In genomic region chr4:76948251-76948650, GRCm38 (mm10) we compare ENCODE assay signal across 9 mouse cellular contexts.
DNase-seq lines count a peak whose midpoint lies in the region; ATAC-seq and TF ChIP-seq lines count a peak whose summit lies in the region.
"Had no signal": no experiment of that assay in that cellular context is flagged by ENCODE, and none has a peak within 500 bp of the region (broad histone marks: within the 10 kb centered on the region; RNA-seq: fewer than 3 reads in every experiment).

No protein-coding gene starts in this region.

- no peak for TF ChIP-seq EP300 in heart, adult 2 months (IDR thresholded peaks at IDR 0.05; ENCODE audit: insufficient read depth, low read depth, low read length)

- H3K4me1 ChIP-seq in heart, adult 2 months (ENCODE audit: control insufficient read depth, insufficient read depth, low read length): no peaks in the 10 kb centered on the region
- no peaks in the 10 kb centered on the region for H3K4me1 ChIP-seq in heart, embryonic 10.5 days
- H3K4me1 ChIP-seq: neural tube, embryonic 12.5 days had no signal

- no peaks in the 10 kb centered on the region for H3K79me2 ChIP-seq in heart, adult 2 months (replicated peaks; ENCODE audit: control insufficient read depth, insufficient read depth, low read length)

- no peak for DNase-seq in heart, adult 2 months
- DNase-seq in heart, embryonic 10.5 days (ENCODE audit: low spot score): no peak
- peak; percentile 42 for DNase-seq in right cerebral cortex, adult 18-20 months
- no peak for DNase-seq in right cerebral cortex, postnatal 36 days (ENCODE audit: low spot score in 2 of 2)
- DNase-seq in layer of hippocampus, adult 8-10 months (ENCODE audit: low spot score in 2 of 2): peak; percentile 7 to 42
- DNase-seq in right cerebral cortex, postnatal 4 days: peak; percentile 6

- H3K4me3 ChIP-seq in heart, adult 2 months: no peak overlapping the region
- no peak overlapping the region for H3K4me3 ChIP-seq in heart, embryonic 10.5 days
- H3K4me3 ChIP-seq: neural tube, embryonic 12.5 days had no signal

- H3K27ac ChIP-seq in heart, adult 2 months: no peak overlapping the region
- H3K27ac ChIP-seq in heart, embryonic 10.5 days: no peak overlapping the region
- H3K27ac ChIP-seq: neural tube, embryonic 12.5 days had no signal

- TF ChIP-seq CTCF in heart, adult 2 months (IDR thresholded peaks at IDR 0.05): peak; percentile 67

- TF ChIP-seq POLR2A in heart, adult 2 months (IDR thresholded peaks at IDR 0.05; ENCODE audit: insufficient read depth, low read depth, low read length): no peak

- H3K9me3 ChIP-seq in heart, embryonic 10.5 days: no peaks in the 10 kb centered on the region
- H3K9me3 ChIP-seq: neural tube, embryonic 12.5 days had no signal

- H3K27me3 ChIP-seq in heart, adult 2 months (ENCODE audit: control insufficient read depth, insufficient read depth, low read length): no peaks in the 10 kb centered on the region
- H3K27me3 ChIP-seq in heart, embryonic 10.5 days (ENCODE audit: insufficient read depth, poor library complexity, severe bottlenecking): no peaks in the 10 kb centered on the region
- H3K27me3 ChIP-seq: neural tube, embryonic 12.5 days had no signal

- 41% methylated on average over 3 of the region's 3 CpGs for WGBS in heart, adult 2 months
- 44% methylated on average over 3 of the region's 3 CpGs for WGBS in heart, embryonic 10.5 days

- H3K36me3 ChIP-seq in heart, adult 2 months (ENCODE audit: control insufficient read depth, insufficient read depth, low read length): no peaks in the 10 kb centered on the region
- no peaks in the 10 kb centered on the region for H3K36me3 ChIP-seq in heart, embryonic 10.5 days
- H3K36me3 ChIP-seq: neural tube, embryonic 12.5 days had no signal

- no peak overlapping the region for H3K9ac ChIP-seq in heart, adult 2 months (ENCODE audit: low read depth, low read length)
- H3K9ac ChIP-seq: neural tube, embryonic 12.5 days had no signal

- intact Hi-C loops in heart, adult 2 months (cut with DNase I): no loop called here

- 0 out of 2 replicates have a peak, but pooled peaks have one; percentile 25 for ATAC-seq in common myeloid progenitor, adult 5-6 weeks (replicated peaks; ENCODE audit: low read depth, poor library complexity, severe bottlenecking)
- no peak for ATAC-seq in monocyte, adult 5-6 weeks (replicated peaks; ENCODE audit: insufficient number of reproducible peaks, low FRiP score, low TSS enrichment, poor library complexity, severe bottlenecking)

Comparison
In these comparisons a context has a peak if more than half of its experiments do, and no peak if none do; other contexts are left out.
1. DNase-seq: peak in right cerebral cortex, adult 18-20 months (single experiment), layer of hippocampus, adult 8-10 months (2 of 2) and right cerebral cortex, postnatal 4 days (single experiment); none in heart, adult 2 months (0 of 2), heart, embryonic 10.5 days (single experiment) and right cerebral cortex, postnatal 36 days (0 of 2).